Mouse (Mus musculus) naive thymus-derived CD4-positive, alpha-beta T cell, adult 2 months (primary cell): ENCODE measurements at regions not wholly inside any gene's neighbourhood (a gene's known extent, or its start where the extent isn't known, plus 50 kb on each side); places are given as distances from the start of the nearest gene placed in this dataset.

Source experiments
- DNase-seq: peaks from one replicate; pipeline ENCODE4 v3.0.0-alpha.2; 2011; ENCODE audit warnings: low read depth

DNA sequence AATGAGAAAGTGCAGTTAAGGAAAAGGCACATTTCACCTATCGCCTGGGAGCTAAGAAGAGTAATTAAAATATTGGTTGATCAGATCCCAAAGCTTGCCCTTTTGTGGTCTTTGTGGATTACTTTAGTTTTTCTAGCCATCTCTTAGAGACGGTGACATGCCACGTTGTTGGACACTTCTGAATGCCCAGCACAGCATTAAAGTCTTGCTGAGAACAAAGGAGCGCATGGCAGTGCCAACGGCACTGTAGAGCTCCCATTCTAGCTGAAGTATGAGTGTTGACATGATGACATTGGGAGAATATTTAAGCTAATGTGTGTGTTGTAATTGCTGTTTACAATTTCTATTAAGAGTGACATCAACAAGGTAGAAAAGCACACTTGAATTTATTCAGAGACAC, 424.6 kb downstream of the Ptprc start:
- no peak for DNase-seq

DNA sequence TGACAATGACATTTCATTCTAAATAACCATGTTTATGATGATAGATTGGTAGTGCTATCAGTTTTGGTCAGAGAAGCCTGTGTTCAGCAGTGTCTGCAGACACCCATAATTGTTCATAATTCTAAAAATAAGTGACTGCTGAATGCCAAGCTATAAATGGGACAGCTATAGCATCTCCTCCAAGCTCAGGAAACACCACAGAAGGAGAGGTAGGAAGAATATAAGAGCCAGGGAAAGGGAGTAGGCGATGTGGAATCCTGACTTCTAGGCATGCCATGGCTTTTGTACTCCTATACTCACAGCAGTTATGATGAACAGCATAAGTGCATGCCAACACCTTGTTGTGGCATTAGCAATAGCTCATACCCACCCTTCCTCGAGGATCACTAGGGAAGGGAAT, 429.4 kb downstream of the Ptprc start:
- DNase-seq, result no peak

- DNase-seq, result no peak
Observed at GRCm38 (mm10) chr1:137738157-137738851, 437.2 kb downstream of the Ptprc start.

DNA sequence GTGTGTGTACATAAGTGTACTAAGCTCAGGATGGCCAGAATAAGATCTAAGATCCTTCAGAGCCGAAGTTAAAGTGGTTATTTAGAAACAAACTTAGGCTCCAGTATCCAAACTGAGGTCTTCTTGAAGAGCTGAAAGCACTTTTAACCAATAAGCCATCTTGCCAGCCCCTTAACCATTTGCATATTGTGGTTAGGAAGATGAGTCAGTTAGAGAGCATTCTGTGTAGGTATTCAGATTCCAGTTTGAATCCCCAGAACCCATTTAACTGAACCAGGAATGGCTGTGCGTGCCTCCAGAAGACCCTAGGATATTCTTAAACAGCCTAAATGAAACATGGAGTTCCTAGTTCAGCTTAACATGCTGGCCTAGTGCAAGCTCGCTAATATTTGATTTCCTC, 471.6 kb downstream of the Ptprc start:
- DNase-seq, result no peak

DNA sequence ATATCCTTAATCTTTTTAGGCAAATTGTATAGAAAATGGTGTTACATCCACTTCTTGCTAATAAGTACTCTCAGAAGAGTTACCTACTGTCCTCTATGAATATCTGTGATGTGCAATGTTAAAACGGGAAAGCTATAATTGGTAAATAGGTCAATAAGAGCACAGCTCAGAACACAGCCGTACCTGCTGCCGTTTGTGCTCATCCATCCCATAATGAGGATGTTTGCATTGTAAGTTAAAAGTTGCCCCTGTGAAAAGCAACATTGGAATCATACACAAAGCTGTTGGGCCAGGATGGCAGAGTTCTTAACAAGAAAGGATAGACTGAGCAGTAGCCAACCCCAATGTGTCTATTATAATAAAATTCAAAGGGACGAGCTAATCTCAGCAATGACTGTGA, 476.6 kb downstream of the Ptprc start:
- DNase-seq, result no peak

- DNase-seq, result no peak
Observed at GRCm38 (mm10) chr1:137697289-137697688, 478.2 kb downstream of the Ptprc start.

DNA sequence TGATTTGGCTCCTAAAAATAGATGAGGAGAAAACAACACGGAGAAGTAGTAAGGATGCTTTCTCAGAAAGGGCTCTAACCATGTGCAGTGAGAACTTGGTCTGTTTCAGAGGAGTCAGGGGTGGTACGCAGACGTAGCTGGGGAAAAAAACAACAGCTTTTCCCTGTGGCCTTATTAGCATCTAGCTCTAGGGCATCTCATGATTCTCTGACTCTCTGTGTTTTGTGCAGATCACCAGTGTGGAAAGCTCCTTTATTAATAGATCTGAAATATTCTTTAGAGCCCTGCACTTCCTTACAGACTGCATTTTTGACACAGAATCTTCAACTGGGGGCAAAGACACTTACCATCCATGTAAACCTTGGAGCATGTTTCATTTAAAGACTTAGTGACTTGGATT, 478.7 kb downstream of the Ptprc start:
- no peak for DNase-seq

GRCm38 (mm10) chr1:137695751-137696150, 479.8 kb downstream of the Ptprc start:
- DNase-seq, result no peak

GRCm38 (mm10) chr1:137692525-137692924, 483.0 kb downstream of the Ptprc start:
- DNase-seq, result no peak

DNA sequence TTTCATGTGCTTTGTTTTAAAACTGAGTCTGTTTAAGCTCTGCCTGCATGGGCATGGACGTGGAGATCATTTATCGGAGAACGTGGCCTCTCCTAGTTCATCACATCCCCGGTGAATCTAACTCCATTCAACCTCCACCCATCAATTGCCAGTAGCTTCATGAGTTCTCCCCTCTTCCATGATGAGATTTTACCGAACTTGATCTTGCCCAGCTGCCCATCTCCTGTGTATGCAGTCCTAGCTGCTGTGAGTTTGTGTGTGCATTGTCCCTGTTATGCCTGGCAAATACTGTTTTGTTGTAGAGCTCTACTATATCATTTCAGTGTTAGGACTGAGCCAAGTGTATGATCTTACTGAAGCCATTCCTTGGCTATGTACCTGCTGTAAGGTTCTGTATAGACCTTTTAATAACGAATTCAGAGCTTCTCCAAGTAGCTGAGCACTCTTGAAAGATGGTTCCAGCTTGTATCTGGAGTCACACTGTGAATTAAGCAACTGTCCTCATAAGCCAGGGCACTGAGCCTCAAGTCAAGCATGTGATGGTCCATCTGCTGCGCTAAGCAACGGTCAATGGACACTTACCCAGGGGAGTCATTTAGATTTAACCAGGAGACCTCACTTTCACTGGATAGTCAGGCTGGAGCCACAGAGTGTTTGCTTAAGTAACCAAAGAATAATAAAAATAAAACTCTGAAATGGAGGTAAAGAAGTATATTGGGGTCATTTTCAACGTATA, 484.5 kb downstream of the Ptprc start:
- DNase-seq, result no peak

- DNase-seq, result no peak
Observed at GRCm38 (mm10) chr1:137670650-137671049, 504.9 kb downstream of the Ptprc start.

DNA sequence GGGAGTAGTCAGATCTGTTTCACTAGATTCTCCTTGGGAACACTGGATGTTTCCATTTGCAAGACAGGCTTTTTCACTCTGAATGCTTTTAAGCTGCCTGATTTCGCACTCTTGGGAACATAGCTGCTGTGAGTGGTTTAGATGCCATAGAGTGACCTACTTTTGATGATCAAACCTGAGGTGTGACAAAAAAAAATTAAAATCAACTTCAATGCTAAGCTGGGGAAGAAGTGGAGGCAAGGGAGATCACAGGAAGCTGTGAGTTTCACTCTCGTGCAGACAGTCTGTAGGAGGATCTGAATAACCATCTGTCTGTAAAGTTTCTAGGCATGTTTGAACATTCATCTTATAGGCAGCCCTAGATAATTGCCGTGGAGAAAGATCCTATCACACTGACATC, 505.7 kb downstream of the Ptprc start:
- DNase-seq, result peak; percentile 6

- DNase-seq, result no peak
Observed at GRCm38 (mm10) chr1:137658141-137658540, 517.4 kb downstream of the Ptprc start.

DNA sequence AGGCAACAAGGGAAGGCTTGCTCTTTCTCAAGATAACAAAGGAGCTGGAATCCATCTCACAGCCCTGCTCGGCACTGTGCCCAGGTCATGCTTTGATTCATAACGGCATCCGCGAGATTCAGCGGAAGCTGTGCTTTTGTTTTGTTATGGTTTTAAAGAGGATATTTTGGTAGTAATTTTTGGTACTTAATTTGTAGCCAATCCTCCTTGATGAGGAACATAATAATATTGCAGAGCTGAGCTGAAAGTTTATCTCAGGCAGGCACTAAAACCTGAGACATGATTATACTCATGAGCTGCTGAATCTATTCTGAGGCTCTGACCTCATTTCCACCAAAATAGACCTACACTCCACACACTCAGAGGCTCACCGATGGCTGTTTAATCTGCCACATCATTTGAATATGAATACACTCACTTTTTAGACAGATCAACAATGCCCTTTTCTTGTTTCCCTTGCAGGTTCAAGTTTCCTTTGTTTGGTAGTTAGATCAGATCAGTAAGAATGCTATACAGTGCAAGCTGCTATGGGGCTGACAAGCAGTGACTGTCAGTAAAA, 518.5 kb downstream of the Ptprc start:
- DNase-seq, result peak; percentile 2

GRCm38 (mm10) chr1:137654171-137654570, 521.3 kb downstream of the Ptprc start:
- no peak for DNase-seq

GRCm38 (mm10) chr1:137653495-137653894, 522.0 kb downstream of the Ptprc start:
- DNase-seq, result no peak

- DNase-seq, result no peak
Observed at GRCm38 (mm10) chr1:137650629-137651028, 524.9 kb downstream of the Ptprc start.

DNA sequence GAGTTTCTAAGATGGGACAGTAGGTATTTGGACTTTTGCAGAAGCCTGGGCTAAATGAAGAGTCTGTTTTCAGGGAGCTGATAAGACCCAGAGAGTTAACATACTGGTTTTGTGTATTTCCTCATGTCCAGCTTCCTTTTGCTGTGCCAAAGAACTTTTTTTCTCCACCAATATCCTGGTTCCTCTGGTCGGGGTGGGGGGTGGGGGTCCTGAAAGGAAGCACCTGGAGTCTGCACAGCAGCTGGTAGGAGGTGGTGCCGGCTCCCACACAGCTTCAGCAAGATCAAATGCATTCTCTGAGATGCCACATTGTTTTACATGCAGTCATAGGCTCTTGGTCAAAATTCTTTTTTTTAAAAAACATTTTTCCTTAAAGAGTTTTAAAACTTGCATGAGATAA, 525.4 kb downstream of the Ptprc start:
- DNase-seq, result no peak

- no peak for DNase-seq
Observed at GRCm38 (mm10) chr1:137648832-137649231, 526.7 kb downstream of the Ptprc start.

- no peak for DNase-seq
Observed at GRCm38 (mm10) chr1:137644601-137645040, 530.9 kb downstream of the Ptprc start.

GRCm38 (mm10) chr1:137643508-137643907, 532.0 kb downstream of the Ptprc start:
- DNase-seq, result no peak

DNA sequence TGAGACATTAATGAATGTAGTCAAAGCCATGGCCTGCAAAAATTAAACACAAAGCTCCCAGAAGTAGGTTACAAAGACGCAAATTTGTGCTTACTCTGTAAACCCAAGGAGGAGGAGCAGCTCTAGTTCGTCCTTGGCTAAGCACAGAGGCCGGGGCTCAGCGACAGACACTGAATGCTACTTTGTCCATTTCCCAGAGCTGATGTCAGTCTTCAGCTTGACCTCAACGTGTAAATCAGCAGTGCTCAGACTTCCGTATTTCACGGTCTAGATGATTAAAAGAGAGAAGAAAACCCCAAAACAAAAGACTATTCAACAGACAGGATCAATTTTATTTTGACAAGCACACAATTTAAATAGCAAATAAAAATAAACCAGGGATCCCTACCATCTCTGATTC, 534.7 kb downstream of the Ptprc start:
- no peak for DNase-seq

DNA sequence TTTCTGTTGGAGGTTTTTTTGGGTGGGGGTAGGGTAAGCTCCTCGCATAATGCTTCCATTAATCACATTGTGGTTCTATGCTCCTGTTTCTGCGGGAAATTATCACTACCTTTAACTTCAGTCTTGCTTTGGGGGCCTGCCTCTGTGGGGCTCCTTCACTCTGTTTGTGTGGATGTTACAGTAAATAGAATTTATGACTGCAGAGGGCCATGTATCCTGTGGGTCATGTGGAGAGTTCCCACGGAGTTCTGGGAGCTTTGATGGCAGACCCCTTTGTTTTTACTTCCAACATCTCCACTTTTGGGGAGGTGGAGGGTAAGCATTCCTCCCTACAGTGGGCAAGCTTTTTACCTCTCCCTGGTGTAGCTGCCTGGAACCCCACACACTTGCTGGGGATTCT, 538.6 kb downstream of the Ptprc start:
- no peak for DNase-seq
